Mouse (Mus musculus): ENCODE data around the gene Map6. TPM values are rescaled to one million over a fixed set of nuclear protein-coding genes. Genes with fewer than 3 reads are reported as not detected.

Gene Map6
- polyA plus RNA-seq, 1 experiment from 2014 or later: 3.0 TPM

DNA sequence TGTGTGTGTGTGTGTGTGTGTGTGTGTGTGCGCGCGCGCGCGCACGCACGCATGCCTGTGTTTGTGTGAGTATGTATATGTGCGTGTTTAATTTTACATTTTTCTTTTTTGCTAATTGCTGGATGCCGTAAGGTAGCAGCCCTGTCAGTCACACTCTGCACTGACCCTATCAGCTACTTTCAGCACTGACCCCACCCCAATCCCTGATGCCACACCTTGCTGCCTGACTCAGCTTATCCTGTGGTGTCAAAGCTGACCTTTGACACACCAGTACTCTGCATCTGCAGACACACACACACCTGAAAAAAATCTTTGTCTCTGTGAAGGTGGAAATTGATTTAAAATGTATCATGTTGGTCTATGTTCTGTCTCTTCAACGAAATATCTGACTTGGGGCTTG is 25.1 kb upstream of the Map6 start:
- H3K4me3 ChIP-seq (ENCODE audit: inconsistent target): no peak overlapping the region
- H3K79me2 ChIP-seq (ENCODE audit: inconsistent target): no peaks in the 10 kb centered on the region
- no peaks in the 10 kb centered on the region for H3K36me3 ChIP-seq (ENCODE audit: inconsistent target)
- WGBS (ENCODE audit: missing documents): 96% methylated on average over 11 of the region's 11 CpGs
- H3K27ac ChIP-seq: no peak overlapping the region

DNA sequence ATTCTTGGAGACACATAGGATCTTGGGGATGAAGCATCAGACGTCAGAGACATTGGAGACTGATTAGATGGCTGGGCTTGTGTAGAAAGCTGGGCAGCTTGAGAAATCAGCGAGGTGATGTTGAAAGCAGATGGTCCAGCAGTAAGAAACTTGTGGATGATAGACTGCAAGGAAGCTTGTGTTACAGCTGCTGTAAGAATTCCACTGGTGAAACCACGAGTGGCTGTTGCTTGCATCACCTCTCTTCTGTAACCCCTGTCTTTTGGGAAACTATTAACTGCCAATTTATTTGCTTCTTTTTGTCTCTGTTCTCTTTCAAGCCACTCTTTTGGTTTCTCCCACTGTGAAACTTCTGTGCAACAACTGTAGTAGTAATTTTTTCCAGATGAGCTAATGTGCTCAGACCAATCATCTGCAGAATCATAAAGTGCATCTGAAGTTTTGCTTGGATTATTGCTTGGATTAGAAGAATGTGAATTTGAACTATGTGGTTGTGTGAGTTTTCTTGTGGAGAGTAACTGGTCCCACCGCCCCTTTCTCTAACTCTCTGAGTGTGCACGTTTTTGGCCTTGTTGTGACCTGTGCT is 19.0 kb upstream of the Map6 start:
- 49% methylated on average over 5 of the region's 5 CpGs for WGBS (ENCODE audit: missing documents)
- H3K4me3 ChIP-seq (ENCODE audit: inconsistent target): no peak overlapping the region
- H3K36me3 ChIP-seq (ENCODE audit: inconsistent target): no peaks in the 10 kb centered on the region
- H3K27ac ChIP-seq: no peak overlapping the region
- no peaks in the 10 kb centered on the region for H3K79me2 ChIP-seq (ENCODE audit: inconsistent target)

DNA sequence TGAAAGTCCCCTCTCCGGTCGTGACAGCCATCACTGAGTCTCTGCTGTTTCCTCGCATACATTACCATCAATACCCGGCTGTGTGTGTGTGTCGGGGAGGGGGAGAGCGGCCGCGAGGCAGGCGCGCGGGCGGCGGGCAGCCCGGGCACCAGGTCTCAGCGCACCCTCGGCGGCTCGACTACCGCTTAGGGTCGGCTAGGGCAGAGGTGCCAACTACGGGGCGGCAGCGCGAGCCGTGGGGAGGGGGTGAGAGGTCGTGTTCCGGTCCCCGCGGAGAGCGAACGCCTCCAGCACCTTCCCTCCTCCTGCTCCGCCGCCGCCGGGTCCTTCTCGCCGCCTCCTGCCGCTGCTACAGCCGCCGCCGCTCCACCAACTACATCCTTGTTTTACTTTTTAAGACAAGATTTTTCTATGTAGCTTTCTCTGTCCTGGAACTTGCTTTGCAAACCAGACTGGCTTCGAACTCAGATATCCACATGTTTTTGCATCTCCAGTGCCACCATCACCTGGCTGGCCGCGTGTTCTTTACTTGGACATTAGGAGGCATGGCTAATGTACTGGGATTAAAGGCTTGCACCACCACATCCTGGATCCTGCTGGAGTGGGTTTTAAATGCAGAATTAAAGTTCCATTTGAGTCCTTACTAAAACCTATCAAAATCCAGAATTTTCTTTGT is 18.2 kb upstream of the Map6 start:
- no peak overlapping the region for H3K27ac ChIP-seq
- WGBS (ENCODE audit: missing documents): 8% methylated on average over 29 of the region's 44 CpGs
- no peak overlapping the region; the same call in 1 of the 2 replicates for H3K4me3 ChIP-seq (ENCODE audit: inconsistent target)
- H3K36me3 ChIP-seq (ENCODE audit: inconsistent target): no peaks in the 10 kb centered on the region
- no peaks in the 10 kb centered on the region for H3K79me2 ChIP-seq (ENCODE audit: inconsistent target)

DNA sequence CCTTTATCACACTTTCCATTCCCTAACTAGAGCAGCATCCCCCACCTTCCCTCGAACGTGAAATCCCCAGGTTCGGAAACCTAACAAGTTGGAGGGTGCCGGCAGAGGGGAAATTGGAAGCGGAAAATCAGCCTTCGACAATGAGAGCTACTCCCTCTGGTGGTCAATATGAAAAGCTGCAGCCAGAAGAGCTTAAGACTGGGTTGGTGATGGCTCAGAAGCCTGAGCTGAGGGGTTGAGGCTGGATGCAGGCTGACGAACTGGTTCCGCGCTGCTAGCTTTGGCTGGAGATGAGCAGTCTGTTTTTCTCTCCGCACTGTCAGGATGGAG is 17.7 kb upstream of the Map6 start:
- no peaks in the 10 kb centered on the region for H3K79me2 ChIP-seq (ENCODE audit: inconsistent target)
- H3K4me3 ChIP-seq (ENCODE audit: inconsistent target): no peak overlapping the region; the same call in 1 of the 2 replicates
- no peaks in the 10 kb centered on the region for H3K36me3 ChIP-seq (ENCODE audit: inconsistent target)
- H3K27ac ChIP-seq: no peak overlapping the region
- WGBS (ENCODE audit: missing documents): 9% methylated on average over 10 of the region's 10 CpGs

DNA sequence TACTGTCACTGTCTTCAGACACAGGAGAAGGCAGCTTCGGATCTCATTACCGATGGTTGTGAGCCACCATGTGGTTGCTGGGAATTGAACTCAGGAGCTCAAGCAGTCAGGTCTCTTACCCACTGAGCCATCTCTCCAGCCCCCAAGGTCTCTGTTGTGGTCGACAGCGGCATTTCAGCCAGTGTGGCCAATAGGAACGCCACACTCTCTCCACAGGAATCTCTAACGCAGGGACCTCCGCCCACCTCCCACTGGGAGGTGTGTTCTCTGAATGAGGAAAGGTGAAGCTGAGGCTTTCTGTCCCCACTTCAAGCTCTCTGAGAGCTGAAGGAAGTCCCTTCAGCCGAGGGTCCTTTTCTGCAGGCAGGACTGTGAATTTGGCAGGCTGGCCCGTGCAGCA is 16.9 kb upstream of the Map6 start:
- Histone ChIP-seq H3K79me2 (ENCODE audit: inconsistent target) (no peaks in the 10 kb centered on the region), H3K36me3 (ENCODE audit: inconsistent target) (no peaks in the 10 kb centered on the region), H3K4me3 (ENCODE audit: inconsistent target) (no peak overlapping the region), H3K27ac (no peak overlapping the region)
- WGBS (ENCODE audit: missing documents): 59% methylated on average over 9 of the region's 9 CpGs

DNA sequence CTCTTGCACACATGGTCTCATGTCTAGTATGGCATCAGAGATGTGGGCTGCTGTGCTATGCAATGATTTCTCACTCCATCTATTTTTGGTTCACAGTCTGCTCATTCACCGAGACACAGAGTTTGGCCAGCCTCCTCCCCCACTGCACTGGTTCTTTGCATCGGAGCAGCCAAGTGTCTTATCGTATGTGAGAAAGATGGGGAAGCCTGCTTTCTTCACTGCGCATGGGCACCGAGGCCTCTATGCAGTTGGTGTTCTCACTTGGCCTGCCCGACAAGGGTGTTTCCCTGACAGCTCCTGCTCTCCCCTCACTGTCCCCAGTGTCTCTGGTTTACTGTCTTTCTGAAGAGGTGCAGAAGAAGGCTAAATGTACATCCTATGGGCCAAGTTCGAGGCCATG is 12.2 kb upstream of the Map6 start:
- Histone ChIP-seq H3K36me3 (ENCODE audit: inconsistent target) (no peaks in the 10 kb centered on the region), H3K79me2 (ENCODE audit: inconsistent target) (no peaks in the 10 kb centered on the region), H3K4me3 (ENCODE audit: inconsistent target) (no peak overlapping the region), H3K27ac (peak overlapping the region; percentile 39)
- WGBS (ENCODE audit: missing documents): 88% methylated on average over 7 of the region's 7 CpGs

DNA sequence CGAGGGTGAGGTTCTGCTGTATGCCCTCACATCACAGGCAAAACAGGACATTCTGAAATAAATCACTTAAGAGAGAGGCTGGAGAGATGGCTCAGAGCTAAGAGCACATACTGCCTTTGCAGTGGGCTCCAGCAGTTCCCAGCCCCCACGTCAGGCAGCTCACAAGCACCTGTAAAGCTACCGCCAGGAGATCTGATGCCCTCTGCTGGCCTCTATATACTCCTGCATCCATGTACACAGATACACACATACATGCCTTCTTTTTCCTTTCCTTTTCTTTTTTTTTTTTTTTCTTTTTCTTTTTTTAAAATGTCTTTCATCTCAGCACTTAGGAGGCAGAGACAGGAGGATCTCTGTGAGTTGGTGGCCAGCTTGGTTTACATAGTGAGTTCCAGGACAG is 5.3 kb upstream of the Map6 start:
- 83% methylated on average over 3 of the region's 3 CpGs for WGBS (ENCODE audit: missing documents)
- Histone ChIP-seq H3K79me2 (ENCODE audit: inconsistent target) (no peaks in the 10 kb centered on the region), H3K4me3 (ENCODE audit: inconsistent target) (no peak overlapping the region), H3K27ac (no peak overlapping the region), H3K36me3 (ENCODE audit: inconsistent target) (no peaks in the 10 kb centered on the region)

DNA sequence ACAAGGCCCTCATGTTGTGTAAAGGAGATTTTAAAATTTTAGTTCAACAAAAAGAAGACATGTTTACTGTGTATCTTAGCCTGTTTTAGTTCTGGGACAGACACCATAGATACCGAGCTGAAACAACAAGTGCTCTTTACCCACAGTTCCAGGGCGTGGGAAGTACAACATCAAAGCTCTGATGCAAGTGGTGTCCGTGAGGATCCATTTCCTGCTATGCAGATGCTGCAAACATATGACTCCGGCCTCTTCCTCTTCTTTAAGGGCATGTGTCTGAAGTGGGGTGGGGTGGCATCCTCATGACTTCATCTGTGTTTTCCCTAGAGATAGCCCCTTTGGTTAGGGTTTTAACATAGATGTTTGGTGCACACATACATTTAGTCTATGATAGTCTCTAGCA is 3.7 kb upstream of the Map6 start:
- Histone ChIP-seq H3K36me3 (ENCODE audit: inconsistent target) (no peaks in the 10 kb centered on the region), H3K79me2 (ENCODE audit: inconsistent target) (no peaks in the 10 kb centered on the region), H3K27ac (no peak overlapping the region), H3K4me3 (ENCODE audit: inconsistent target) (no peak overlapping the region)
- 49% methylated on average over 3 of the region's 4 CpGs for WGBS (ENCODE audit: missing documents)

DNA sequence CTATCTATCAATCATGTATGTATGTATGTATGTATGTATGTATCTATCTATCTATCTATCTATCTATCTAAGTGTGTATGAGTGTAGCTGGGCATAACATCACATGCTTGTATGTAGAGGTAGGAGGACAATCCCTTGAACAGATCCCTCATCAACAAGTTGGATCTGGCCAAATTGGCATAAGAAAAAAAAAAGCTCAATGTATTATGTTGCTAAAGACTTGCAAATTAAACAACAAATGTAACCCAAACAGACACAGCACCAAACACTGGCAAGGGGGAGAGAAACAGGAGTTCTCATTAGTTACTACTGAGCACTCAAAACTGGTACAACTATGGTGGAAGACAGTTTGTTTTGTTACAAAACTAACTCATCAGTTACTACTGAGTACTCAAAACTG is 2.6 kb upstream of the Map6 start:
- Histone ChIP-seq H3K27ac (no peak overlapping the region), H3K79me2 (ENCODE audit: inconsistent target) (no peaks in the 10 kb centered on the region), H3K4me3 (ENCODE audit: inconsistent target) (no peak overlapping the region), H3K36me3 (ENCODE audit: inconsistent target) (no peaks in the 10 kb centered on the region)

DNA sequence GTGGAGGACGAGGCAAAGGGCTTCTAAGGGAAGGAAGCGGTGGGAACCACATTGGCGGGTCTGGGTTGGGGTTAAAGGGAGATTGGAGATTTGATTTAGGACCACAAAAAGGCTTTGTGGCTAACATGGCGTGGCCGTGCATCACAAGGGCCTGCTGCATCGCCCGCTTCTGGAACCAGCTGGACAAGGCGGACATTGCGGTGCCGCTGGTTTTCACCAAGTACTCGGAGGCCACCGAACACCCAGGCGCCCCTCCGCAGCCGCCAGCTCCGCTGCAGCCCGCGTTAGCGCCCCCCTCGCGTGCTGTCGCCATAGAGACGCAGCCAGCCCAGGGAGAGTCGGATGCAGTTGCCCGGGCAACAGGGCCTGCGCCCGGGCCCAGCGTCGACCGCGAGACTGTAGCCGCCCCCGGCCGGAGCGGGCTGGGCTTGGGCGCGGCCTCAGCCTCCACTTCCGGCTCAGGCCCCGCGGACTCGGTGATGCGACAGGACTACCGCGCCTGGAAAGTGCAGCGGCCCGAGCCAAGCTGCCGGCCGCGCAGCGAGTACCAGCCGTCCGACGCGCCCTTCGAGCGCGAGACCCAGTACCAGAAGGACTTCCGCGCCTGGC is 754 bp downstream of the Map6 start:
- Histone ChIP-seq H3K79me2 (ENCODE audit: inconsistent target) (no peaks in the 10 kb centered on the region), H3K4me3 (ENCODE audit: inconsistent target) (no peak overlapping the region), H3K36me3 (ENCODE audit: inconsistent target) (no peaks in the 10 kb centered on the region), H3K27ac (no peak overlapping the region)
- WGBS (ENCODE audit: missing documents): 2% methylated on average over 58 of the region's 59 CpGs

DNA sequence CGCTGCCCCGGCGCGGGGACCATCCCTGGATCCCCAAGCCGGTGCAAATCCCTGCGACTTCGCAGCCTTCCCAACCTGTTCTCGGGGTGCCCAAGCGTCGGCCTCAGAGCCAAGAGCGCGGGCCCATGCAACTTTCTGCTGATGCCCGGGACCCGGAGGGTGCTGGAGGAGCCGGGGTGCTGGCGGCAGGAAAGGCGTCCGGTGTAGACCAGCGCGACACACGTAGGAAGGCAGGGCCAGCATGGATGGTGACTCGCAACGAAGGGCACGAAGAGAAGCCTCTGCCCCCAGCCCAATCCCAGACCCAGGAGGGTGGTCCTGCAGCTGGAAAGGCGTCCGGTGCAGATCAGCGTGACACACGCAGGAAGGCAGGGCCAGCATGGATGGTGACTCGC is 1.3 kb downstream of the Map6 start:
- Histone ChIP-seq H3K4me3 (ENCODE audit: inconsistent target) (no peak overlapping the region), H3K36me3 (ENCODE audit: inconsistent target) (no peaks in the 10 kb centered on the region), H3K79me2 (ENCODE audit: inconsistent target) (no peaks in the 10 kb centered on the region), H3K27ac (no peak overlapping the region)
- 4% methylated on average over 29 of the region's 29 CpGs for WGBS (ENCODE audit: missing documents)

DNA sequence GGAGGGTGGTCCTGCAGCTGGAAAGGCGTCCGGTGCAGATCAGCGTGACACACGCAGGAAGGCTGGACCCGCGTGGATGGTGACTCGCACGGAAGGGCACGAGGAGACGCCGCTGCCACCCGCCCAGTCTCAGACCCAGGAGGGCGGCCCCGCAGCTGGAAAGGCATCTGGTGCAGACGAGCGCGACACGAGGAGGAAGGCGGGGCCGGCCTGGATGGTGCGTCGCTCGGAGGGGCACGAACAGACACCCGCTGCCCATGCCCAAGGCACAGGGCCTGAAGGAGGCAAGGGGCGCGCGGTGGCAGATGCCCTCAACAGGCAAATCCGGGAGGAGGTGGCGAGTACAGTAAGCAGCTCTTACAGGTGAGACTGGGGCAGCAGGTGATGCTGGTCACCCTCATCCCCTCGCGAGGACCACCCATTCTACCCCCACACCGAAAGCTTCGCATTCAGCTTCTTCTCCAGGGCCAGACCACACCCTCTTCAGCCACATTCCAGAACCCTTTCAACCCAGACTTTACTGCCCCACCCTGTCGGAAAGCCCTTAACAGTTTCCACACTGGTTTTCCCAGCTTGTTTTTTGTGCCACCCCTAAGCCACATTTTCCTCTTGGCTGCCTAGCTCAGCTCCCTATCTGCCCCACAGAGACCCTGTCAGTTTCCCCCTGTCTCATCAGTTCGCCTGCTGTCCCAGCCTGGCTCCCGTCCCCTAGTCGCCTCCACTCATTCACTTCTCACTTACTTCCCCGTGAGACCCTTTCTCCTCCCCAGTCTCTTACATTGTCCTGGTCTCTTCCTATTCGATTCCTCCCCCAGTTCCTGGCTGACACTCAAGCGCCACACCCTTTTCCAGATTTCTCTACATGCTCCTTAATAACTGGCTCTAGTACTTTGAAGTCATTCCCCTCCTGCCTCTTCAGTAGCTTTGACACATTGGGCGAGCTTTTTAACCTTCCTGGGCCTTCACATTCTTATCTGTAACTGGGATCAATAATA is 2.0 kb downstream of the Map6 start:
- H3K36me3 ChIP-seq (ENCODE audit: inconsistent target): no peaks in the 10 kb centered on the region
- 20% methylated on average over 42 of the region's 42 CpGs for WGBS (ENCODE audit: missing documents)
- no peak overlapping the region for H3K27ac ChIP-seq
- H3K79me2 ChIP-seq (ENCODE audit: inconsistent target): no peaks in the 10 kb centered on the region
- H3K4me3 ChIP-seq (ENCODE audit: inconsistent target): no peak overlapping the region

DNA sequence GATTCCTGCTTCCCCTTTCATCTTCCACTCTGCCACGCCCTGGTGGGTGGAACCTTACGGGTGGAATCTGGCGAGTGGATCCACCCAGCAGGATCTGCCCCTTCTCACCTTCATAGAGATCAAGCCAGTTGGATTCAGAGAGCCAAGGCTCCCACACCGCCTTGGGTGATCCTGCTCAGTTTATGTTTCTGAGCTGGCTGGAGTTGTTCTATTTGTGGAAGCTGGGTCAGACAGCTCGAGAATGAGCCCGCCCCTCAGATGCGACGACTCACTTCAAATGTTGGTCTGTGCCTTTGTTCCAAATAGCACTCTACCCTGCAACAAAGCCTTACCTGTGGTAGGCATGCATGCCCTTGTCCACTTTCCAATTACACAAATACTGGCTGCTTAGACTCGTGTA is 4.4 kb downstream of the Map6 start:
- Histone ChIP-seq H3K36me3 (ENCODE audit: inconsistent target) (no peaks in the 10 kb centered on the region), H3K4me3 (ENCODE audit: inconsistent target) (no peak overlapping the region), H3K79me2 (ENCODE audit: inconsistent target) (no peaks in the 10 kb centered on the region), H3K27ac (no peak overlapping the region)
- 45% methylated on average over 9 of the region's 9 CpGs for WGBS (ENCODE audit: missing documents)

DNA sequence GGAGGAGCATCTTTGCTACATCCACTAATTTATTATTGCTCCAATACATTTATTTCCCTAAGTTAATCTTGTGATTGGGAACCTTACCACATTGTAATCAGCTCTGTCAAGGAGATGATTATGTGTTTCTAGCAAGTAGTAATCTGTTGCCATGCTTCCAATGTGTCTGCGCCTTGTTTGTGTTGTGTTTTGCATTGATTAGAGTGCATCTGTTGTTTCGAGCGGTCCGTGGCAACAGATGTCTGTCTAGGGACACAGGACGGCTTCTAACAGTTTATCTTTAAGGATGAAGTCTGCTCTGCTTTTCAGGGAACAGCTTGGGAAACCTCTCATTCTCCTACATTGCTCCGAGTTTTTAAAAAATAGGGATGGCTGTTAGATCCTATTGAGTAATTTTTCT is 7.9 kb downstream of the Map6 start:
- 85% methylated on average over 6 of the region's 6 CpGs for WGBS (ENCODE audit: missing documents)
- Histone ChIP-seq H3K27ac (no peak overlapping the region), H3K79me2 (ENCODE audit: inconsistent target) (no peaks in the 10 kb centered on the region), H3K36me3 (ENCODE audit: inconsistent target) (no peaks in the 10 kb centered on the region), H3K4me3 (ENCODE audit: inconsistent target) (no peak overlapping the region)

DNA sequence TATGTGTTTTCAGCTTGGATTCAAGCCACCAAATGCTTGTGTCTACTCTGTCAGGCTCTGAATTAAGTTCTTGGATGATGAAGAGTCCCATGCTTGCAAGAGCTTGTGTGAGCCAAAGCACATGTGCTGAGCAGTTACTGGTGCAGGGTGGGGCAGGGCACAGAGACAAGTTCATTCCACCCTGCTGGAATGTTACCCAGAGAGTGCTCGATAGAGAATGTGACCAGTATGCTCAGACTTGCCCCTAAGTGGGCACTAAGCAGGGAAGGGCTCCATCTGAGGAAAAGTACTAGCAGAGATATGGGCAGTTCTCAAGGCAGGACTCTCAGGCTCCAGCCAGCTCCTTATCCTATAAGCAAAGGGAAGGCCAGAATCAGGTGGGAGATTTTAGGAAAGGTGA is 9.4 kb downstream of the Map6 start:
- Histone ChIP-seq H3K4me3 (ENCODE audit: inconsistent target) (no peak overlapping the region), H3K27ac (no peak overlapping the region)
- 75% methylated on average over 1 of the region's 1 CpGs for WGBS (ENCODE audit: missing documents)

More for the DNA sequence above, 9.4 kb downstream of the Map6 start:
- no peaks in the 10 kb centered on the region for H3K79me2 ChIP-seq (ENCODE audit: inconsistent target)
- no peaks in the 10 kb centered on the region for H3K36me3 ChIP-seq (ENCODE audit: inconsistent target)

All from macrophage (primary cell).